Mouse (Mus musculus): ENCODE measurements at regions not wholly inside any gene's neighbourhood (a gene's known extent, or its start where the extent isn't known, plus 50 kb on each side); places are given as distances from the start of the nearest gene placed in this dataset.

- TF ChIP-seq POLR2A (IDR thresholded peaks at IDR 0.05; ENCODE audit: insufficient read depth, low read depth, low read length), result no peak
- TF ChIP-seq CTCF (IDR thresholded peaks at IDR 0.05), result no peak
Observed at GRCm38 (mm10) chr17:79765061-79765794, 50.4 kb upstream of the Cyp1b1 start.
